Mouse (Mus musculus) Muller cell, postnatal 12 days (primary cell): ENCODE measurements at regions not wholly inside any gene's neighbourhood (a gene's known extent, or its start where the extent isn't known, plus 50 kb on each side); places are given as distances from the start of the nearest gene placed in this dataset.

ENCODE experiments used
- DNase-seq: peaks from one replicate; pipeline ENCODE4 v3.0.0-alpha.2; 2015; ENCODE audit errors: inconsistent ontology term

DNA sequence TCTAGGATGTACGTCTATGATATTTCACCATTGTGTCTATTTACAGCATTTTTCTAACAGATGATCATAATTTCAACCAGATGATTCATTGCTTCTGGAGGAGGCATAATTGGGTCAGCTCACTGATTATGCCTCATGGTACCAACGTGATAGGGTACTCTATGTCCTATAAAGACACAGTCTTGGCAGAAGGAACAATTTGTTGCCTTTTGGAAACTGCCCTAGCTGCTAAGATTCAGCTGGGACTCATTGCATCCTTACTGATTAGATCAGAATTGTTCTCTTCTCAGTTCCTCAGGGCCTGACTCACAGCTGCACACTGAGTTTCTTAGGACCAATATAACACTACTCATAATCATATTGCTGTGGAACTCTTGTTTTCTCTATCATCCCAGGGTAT lies 856.6 kb upstream of the Pcdh17 start:
- DNase-seq: peak; percentile 14
